Mouse (Mus musculus) heart, embryonic 13.5 days (tissue): ENCODE results near the gene Camk2d. TPM values are rescaled to one million over a fixed set of nuclear protein-coding genes. Genes with fewer than 3 reads are reported as not detected.

Experiments
- ATAC-seq: fragments of 200-750 bp; cut with Nextera tagmentation; 2 replicates; pipeline ENCODE4 v1.8.0; 2017; ENCODE audit warnings: moderate TSS enrichment; ENCODE audit not compliant: insufficient number of reproducible peaks, low FRiP score, low TSS enrichment; ENCODE audit errors: extremely low read depth
- H3K27ac ChIP-seq: fragments of 300-500 bp; sonication (generic); replicated peaks from 2 replicates; pipeline ENCODE4 v1.5.1; 2015; ENCODE audit warnings: moderate library complexity, mild to moderate bottlenecking, inconsistent platforms
- H3K27me3 ChIP-seq: fragments of 300-500 bp; sonication (generic); replicated peaks from 2 replicates; pipeline ENCODE4 v1.6.1; 2015; ENCODE audit warnings: mild to moderate bottlenecking, inconsistent platforms
- H3K36me3 ChIP-seq: fragments of 300-500 bp; sonication (generic); 2 replicates; pipeline ENCODE4 v1.6.1; 2015; ENCODE audit warnings: mild to moderate bottlenecking, inconsistent platforms
- H3K4me1 ChIP-seq: fragments of 300-500 bp; sonication (generic); 2 replicates; pipeline ENCODE4 v1.6.1; 2015; ENCODE audit warnings: inconsistent platforms
- H3K4me2 ChIP-seq: fragments of 300-500 bp; sonication (generic); 2 replicates; pipeline ENCODE4 v1.6.1; 2015; ENCODE audit warnings: inconsistent platforms, mild to moderate bottlenecking, moderate library complexity
- H3K4me3 ChIP-seq: fragments of 300-500 bp; sonication (generic); 2 replicates; pipeline ENCODE4 v1.5.1; 2015; ENCODE audit warnings: moderate library complexity, mild to moderate bottlenecking, inconsistent platforms
- H3K9ac ChIP-seq: fragments of 300-500 bp; sonication (generic); 2 replicates; pipeline ENCODE4 v1.6.1; 2015; ENCODE audit warnings: inconsistent platforms, mild to moderate bottlenecking, moderate library complexity
- H3K9me3 ChIP-seq: fragments of 300-500 bp; sonication (generic); 2 replicates; pipeline ENCODE4 v1.6.1; 2016; ENCODE audit warnings: inconsistent platforms
- WGBS: fragments of 180-500 bp; shearing (Covaris S2); methylation state at CpG from one replicate; pipeline ENCODE4 v1.1.7; 2015; ENCODE audit warnings: mixed read lengths; 5-methylcytosine and 5-hydroxymethylcytosine counted together
- polyA plus RNA-seq: library from polyadenylated mRNA; unstranded; fragments of >200 nt; fragmentation: Nextera tagmentation; extraction: Ambion mirVana; gene quantifications from 2 replicates; pipeline ENCODE4 v1.2.1, GENCODE M21; 2015

Gene Camk2d
- polyA plus RNA-seq, 1 experiment from 2014 or later: 87.4 TPM

- Histone ChIP-seq H3K27ac (peak overlapping the region; percentile 93), H3K9ac (peak overlapping the region; percentile 65), H3K36me3 (peaks cover 20% of the 10 kb centered on the region), H3K27me3 (no peaks in the 10 kb centered on the region), H3K9me3 (no peaks in the 10 kb centered on the region), H3K4me1 (peaks cover 40% of the 10 kb centered on the region), H3K4me3 (0 out of 2 replicates have a peak overlapping the region, but pooled peaks have one; percentile 9), H3K4me2 (peak overlapping the region; percentile 54)
- ATAC-seq: no peak; the same call in 1 of the 2 replicates
- WGBS: 34% methylated on average over 5 of the region's 5 CpGs
Measured at GRCm38 (mm10) chr3:126780014-126780615, 184.0 kb downstream of the Camk2d start.

GRCm38 (mm10) chr3:126793035-126793964, 197.2 kb downstream of the Camk2d start:
- no peak overlapping the region for H3K9ac ChIP-seq
- H3K27ac ChIP-seq: no peak overlapping the region
- no peak for ATAC-seq
- WGBS: 54% methylated on average over 2 of the region's 2 CpGs
- no peaks in the 10 kb centered on the region for H3K9me3 ChIP-seq
- no peak overlapping the region for H3K4me2 ChIP-seq
- no peaks in the 10 kb centered on the region for H3K27me3 ChIP-seq
- peaks cover 72% of the 10 kb centered on the region for H3K36me3 ChIP-seq
- H3K4me3 ChIP-seq: no peak overlapping the region
- H3K4me1 ChIP-seq: peaks cover 8% of the 10 kb centered on the region; the same call in 1 of the 2 replicates

GRCm38 (mm10) chr3:126795904-126796303, 199.8 kb downstream of the Camk2d start:
- Histone ChIP-seq H3K9ac (no peak overlapping the region), H3K9me3 (no peaks in the 10 kb centered on the region), H3K27me3 (no peaks in the 10 kb centered on the region), H3K4me3 (no peak overlapping the region), H3K36me3 (peaks cover 64% of the 10 kb centered on the region), H3K4me2 (no peak overlapping the region), H3K27ac (no peak overlapping the region), H3K4me1 (peaks cover 8% of the 10 kb centered on the region; the same call in 1 of the 2 replicates)
- no peak for ATAC-seq
- 79% methylated on average over 3 of the region's 3 CpGs for whole genome bisulfite sequencing

- H3K4me1 ChIP-seq: peaks cover 8% of the 10 kb centered on the region; the same call in 1 of the 2 replicates
- 79% methylated on average over 3 of the region's 3 CpGs for WGBS
- H3K27ac ChIP-seq: no peak overlapping the region
- H3K27me3 ChIP-seq: no peaks in the 10 kb centered on the region
- no peak for ATAC-seq
- H3K9me3 ChIP-seq: no peaks in the 10 kb centered on the region
- H3K4me3 ChIP-seq: no peak overlapping the region
- no peak overlapping the region for H3K4me2 ChIP-seq
- H3K9ac ChIP-seq: no peak overlapping the region
- H3K36me3 ChIP-seq: peaks cover 65% of the 10 kb centered on the region
Measured at GRCm38 (mm10) chr3:126797025-126797424, 200.9 kb downstream of the Camk2d start.

DNA sequence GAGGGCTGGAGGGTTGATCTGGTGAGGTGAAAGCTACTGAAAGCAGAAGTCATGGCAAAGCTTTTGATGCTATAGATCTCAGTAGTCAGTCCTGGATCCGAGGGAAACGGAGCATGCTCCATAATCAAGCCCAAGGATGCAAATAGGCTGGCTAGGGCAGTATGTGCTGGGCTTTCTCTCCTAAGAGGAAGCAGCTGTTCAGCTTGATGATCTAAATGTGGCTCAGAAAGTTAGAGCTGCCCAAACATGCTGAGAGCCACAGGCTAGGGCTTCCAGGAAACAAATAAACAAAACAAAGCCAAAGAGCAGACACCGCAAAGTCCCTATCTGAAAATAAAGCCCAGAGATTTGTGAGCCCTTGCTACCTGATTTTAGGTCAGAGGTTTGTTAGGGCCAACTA, 201.7 kb downstream of the Camk2d start:
- no peak overlapping the region for H3K4me3 ChIP-seq

GRCm38 (mm10) chr3:126802988-126803387, 206.9 kb downstream of the Camk2d start:
- Histone ChIP-seq H3K27me3 (no peaks in the 10 kb centered on the region), H3K9me3 (no peaks in the 10 kb centered on the region), H3K4me3 (no peak overlapping the region), H3K36me3 (peaks cover 59% of the 10 kb centered on the region), H3K27ac (no peak overlapping the region), H3K4me2 (no peak overlapping the region), H3K9ac (no peak overlapping the region), H3K4me1 (0 out of 2 replicates have a peak, but pooled peaks cover 16% of the 10 kb centered on the region)
- WGBS: 81% methylated on average over 6 of the region's 6 CpGs
- ATAC-seq: no peak

More for the DNA sequence above, 201.7 kb downstream of the Camk2d start:
- peaks cover 63% of the 10 kb centered on the region for H3K36me3 ChIP-seq
- H3K4me2 ChIP-seq: no peak overlapping the region
- 85% methylated on average over 3 of the region's 3 CpGs for WGBS
- peaks cover 8% of the 10 kb centered on the region; the same call in 1 of the 2 replicates for H3K4me1 ChIP-seq
- no peak overlapping the region for H3K9ac ChIP-seq
- no peaks in the 10 kb centered on the region for H3K9me3 ChIP-seq
- no peaks in the 10 kb centered on the region for H3K27me3 ChIP-seq
- ATAC-seq: no peak
- no peak overlapping the region for H3K27ac ChIP-seq

DNA sequence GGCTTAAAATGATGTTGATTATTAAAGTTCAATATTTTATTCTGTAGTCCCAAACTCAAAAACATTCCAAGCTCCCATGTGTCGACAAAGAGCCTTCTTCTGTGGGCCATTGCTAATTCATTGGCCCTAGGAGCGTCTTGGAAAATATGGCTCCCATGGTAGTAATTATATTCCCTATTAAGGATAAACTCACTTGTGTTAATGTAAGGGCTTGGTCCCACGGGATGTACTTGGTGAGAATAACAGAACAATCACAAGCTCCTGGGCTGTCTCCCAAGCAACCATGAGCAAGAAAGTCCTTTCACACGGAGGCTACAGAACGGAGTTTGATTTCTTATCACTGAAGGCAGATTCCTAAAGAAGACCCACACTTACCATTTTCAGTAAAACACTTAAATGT, 208.9 kb downstream of the Camk2d start:
- H3K9me3 ChIP-seq: no peaks in the 10 kb centered on the region
- no peak overlapping the region for H3K27ac ChIP-seq
- H3K4me3 ChIP-seq: no peak overlapping the region
- no peak for ATAC-seq
- H3K36me3 ChIP-seq: peaks cover 46% of the 10 kb centered on the region
- no peak overlapping the region for H3K4me2 ChIP-seq
- no peak overlapping the region for H3K9ac ChIP-seq
- WGBS: 72% methylated on average over 5 of the region's 5 CpGs
- 0 out of 2 replicates have a peak, but pooled peaks cover 21% of the 10 kb centered on the region for H3K4me1 ChIP-seq
- H3K27me3 ChIP-seq: no peaks in the 10 kb centered on the region

DNA sequence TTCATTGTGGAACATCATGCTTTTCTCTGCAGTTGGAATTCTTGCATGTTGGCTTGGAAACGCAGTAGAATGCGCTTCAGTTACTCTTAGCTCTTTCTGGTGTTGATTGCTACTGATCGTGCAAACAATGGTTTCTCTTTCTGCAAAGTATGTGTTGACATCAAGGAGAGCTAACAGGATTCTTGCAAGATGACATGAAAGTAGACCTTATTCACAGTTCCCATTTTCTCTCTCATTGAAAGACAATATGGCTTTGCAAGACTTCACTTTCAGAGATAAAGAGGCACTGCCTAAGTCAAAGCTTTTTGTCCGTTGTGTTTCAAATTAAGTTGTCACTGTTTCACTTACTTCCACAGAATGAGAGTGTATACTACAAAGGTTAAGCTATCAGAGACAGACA, 210.0 kb downstream of the Camk2d start:
- Histone ChIP-seq H3K9ac (no peak overlapping the region), H3K27ac (no peak overlapping the region), H3K4me2 (no peak overlapping the region), H3K27me3 (no peaks in the 10 kb centered on the region), H3K9me3 (no peaks in the 10 kb centered on the region), H3K4me1 (0 out of 2 replicates have a peak, but pooled peaks cover 21% of the 10 kb centered on the region), H3K36me3 (peaks cover 45% of the 10 kb centered on the region), H3K4me3 (no peak overlapping the region)
- ATAC-seq: no peak
- WGBS: 51% methylated on average over 4 of the region's 4 CpGs

GRCm38 (mm10) chr3:126809915-126810314, 213.8 kb downstream of the Camk2d start:
- peaks cover 28% of the 10 kb centered on the region for H3K36me3 ChIP-seq
- ATAC-seq: no peak
- H3K9me3 ChIP-seq: no peaks in the 10 kb centered on the region
- no peak overlapping the region for H3K27ac ChIP-seq
- WGBS: 62% methylated on average over 3 of the region's 3 CpGs
- no peak overlapping the region for H3K9ac ChIP-seq
- no peak overlapping the region for H3K4me3 ChIP-seq
- no peak overlapping the region for H3K4me2 ChIP-seq
- H3K27me3 ChIP-seq: no peaks in the 10 kb centered on the region
- H3K4me1 ChIP-seq: 0 out of 2 replicates have a peak, but pooled peaks cover 21% of the 10 kb centered on the region

GRCm38 (mm10) chr3:126810372-126811090, 214.4 kb downstream of the Camk2d start:
- no peak for ATAC-seq
- peaks cover 21% of the 10 kb centered on the region for H3K36me3 ChIP-seq
- 82% methylated on average over 5 of the region's 5 CpGs for WGBS

GRCm38 (mm10) chr3:126811646-126812045, 215.5 kb downstream of the Camk2d start:
- no peak for ATAC-seq
- H3K4me1 ChIP-seq: peaks cover 17% of the 10 kb centered on the region
- 90% methylated on average over 3 of the region's 3 CpGs for WGBS
- no peak overlapping the region for H3K4me2 ChIP-seq
- no peak overlapping the region for H3K27ac ChIP-seq
- no peaks in the 10 kb centered on the region for H3K27me3 ChIP-seq
- no peak overlapping the region for H3K9ac ChIP-seq
- peaks cover 27% of the 10 kb centered on the region for H3K36me3 ChIP-seq
- H3K4me3 ChIP-seq: no peak overlapping the region
- no peaks in the 10 kb centered on the region for H3K9me3 ChIP-seq

More at GRCm38 (mm10) chr3:126810372-126811090, 214.4 kb downstream of the Camk2d start:
- H3K27me3 ChIP-seq: no peaks in the 10 kb centered on the region
- H3K9ac ChIP-seq: no peak overlapping the region
- H3K4me2 ChIP-seq: no peak overlapping the region
- no peak overlapping the region for H3K27ac ChIP-seq
- no peak overlapping the region for H3K4me3 ChIP-seq
- H3K9me3 ChIP-seq: no peaks in the 10 kb centered on the region
- 0 out of 2 replicates have a peak, but pooled peaks cover 17% of the 10 kb centered on the region for H3K4me1 ChIP-seq
